Mouse (Mus musculus) megakaryocyte, embryonic 14.5 days (primary cell): ENCODE data around the gene Man1a.

Source experiments
- FLI1 ChIP-seq: IDR thresholded peaks from 2 replicates; pipeline ENCODE4 v1.6.1; 2012; ENCODE audit warnings: low read length, inconsistent platforms, mixed read lengths
- GATA1 ChIP-seq: IDR thresholded peaks from 3 replicates; pipeline ENCODE4 v1.6.1; 2012; ENCODE audit warnings: mixed read lengths, low read length, inconsistent platforms, borderline replicate concordance

GRCm38 (mm10) chr10:53859224-53859623, 217.2 kb downstream of the Man1a start:
- TF ChIP-seq GATA1 (no peak), FLI1 (no peak)
